Mouse (Mus musculus): Measurements from ENCODE around the gene Tmem131.
"Not testable (repeated sequence)": the region's sequence is repeated elsewhere in the genome, so short reads cannot be mapped to it uniquely, and the experiment has no call there.

Tmem131 gene

DNA sequence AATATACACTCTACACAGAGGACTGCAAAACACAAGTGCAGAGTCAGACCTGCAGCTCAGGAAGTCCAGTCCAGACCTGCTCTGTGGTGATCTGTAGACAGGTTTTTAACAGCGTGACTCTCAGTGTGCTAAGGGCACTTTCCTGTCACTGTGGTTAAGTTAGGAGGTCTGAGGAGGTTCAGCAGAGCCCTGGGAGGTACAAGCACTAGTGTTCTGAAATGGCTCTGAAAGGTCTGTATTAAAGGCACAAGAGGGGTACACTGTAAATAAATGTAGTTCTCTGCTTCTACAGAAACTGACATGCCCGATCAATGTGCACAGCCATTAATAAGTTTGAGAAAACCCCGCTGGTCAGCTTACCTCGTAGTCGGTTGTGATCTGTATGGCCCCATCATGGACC is 119.1 kb downstream of the Tmem131 start:
- DNase-seq: no peak

DNA sequence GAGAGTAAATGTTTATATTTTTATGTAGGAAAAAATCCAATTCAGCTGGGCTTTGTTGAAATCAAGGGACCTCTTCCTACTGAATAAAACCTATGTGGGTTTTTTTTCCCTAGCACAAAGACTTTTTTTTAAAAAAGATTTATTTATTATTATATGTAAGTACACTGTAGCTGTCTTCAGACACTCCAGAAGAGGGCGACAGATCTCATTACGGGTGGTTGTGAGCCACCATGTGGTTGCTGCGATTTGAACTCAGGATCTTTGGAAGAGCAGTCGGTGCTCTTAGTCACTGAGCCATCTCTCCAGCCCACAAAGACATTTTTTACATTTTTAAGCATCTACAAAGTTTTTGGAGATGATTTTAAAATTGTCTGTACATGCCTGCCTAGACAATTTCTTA is 121.5 kb downstream of the Tmem131 start:
- DNase-seq: not testable (repeated sequence)

DNA sequence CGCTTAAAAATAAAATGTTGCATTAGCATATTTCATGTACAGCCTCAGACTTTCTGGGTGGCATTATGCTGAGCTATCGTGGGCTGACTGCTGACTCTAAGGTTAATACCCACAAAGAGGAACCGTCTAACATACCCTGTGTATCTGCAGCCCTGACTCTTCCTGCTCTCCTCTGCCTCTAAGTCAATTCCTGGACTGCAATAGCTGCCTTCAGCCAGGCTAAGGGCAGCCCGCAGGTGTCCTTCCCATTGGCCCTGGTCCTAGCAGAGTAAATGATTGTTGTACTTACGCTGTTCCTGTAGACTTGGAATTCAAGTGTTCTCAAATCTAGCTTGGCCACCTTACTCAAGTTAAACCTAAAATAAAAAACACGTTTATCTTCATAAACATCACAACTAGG is 128.3 kb downstream of the Tmem131 start:
- DNase-seq: peak; percentile 36

DNA sequence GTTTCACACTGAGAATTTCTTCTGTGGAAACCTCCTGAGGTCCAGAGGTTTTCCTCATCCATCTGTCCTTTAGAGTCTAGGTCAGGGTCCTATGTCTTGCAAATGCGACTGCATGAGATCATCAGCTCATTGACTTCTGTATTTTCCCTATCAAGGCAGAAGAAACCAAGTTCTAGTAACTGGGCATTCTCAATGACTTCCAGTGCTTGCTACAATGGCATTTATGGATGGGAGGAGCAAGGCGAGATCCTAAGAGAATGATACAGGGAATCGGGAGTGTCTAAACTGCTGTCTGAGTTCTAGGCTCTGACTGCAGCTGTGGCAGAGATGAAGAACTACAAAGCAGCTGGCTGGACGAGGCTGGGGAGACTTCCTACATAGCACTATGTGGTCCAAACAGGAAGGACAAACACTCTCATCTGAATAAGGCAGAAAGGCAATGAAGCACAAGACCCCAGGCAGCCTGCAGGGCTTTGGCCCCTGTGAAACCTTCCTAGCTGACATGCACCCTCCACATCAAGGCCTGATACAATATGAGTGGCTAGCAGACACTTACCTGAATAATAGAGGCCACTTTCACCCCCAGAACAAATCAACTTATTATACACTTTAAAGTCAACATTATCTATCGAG is 129.1 kb downstream of the Tmem131 start:
- DNase-seq: no peak

DNA sequence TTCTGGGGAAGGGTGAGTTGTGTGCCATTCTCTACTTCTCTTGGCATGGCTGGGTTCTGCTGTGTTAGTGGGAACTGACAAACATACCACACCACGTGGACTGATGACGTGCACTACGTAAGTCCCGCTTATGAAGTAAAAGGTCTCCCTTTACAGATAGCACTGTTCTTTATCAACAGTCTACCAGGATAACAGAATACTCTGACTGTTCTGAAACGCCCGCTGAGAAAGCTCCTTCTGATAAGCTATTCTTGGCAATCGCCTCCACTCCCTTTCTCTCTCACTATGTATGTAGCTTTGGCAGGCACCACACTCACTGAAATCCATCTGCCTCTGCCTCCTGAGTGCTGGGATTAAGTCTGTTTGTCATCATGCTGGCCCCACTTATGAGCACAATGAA is 130.1 kb downstream of the Tmem131 start:
- no peak for DNase-seq

DNA sequence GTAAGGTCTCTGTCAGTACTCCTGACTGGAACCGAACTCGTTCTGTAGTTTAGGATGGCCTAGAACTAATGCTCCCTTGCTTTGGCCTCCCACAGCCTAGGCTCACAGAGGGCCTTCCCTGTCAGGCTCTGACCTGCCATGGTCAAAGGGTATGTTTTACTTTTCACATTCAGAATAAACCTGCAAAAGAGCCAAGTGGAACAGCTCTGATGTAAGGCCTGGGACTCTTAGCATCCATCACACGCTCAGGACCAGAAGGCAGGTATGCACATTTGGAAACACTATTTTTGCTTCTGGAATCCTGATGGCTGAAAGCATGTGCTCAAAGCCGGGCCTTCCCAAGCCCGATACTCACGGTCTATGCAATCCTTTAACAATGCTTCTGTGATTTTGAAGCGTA is 131.7 kb downstream of the Tmem131 start:
- no peak for DNase-seq

DNA sequence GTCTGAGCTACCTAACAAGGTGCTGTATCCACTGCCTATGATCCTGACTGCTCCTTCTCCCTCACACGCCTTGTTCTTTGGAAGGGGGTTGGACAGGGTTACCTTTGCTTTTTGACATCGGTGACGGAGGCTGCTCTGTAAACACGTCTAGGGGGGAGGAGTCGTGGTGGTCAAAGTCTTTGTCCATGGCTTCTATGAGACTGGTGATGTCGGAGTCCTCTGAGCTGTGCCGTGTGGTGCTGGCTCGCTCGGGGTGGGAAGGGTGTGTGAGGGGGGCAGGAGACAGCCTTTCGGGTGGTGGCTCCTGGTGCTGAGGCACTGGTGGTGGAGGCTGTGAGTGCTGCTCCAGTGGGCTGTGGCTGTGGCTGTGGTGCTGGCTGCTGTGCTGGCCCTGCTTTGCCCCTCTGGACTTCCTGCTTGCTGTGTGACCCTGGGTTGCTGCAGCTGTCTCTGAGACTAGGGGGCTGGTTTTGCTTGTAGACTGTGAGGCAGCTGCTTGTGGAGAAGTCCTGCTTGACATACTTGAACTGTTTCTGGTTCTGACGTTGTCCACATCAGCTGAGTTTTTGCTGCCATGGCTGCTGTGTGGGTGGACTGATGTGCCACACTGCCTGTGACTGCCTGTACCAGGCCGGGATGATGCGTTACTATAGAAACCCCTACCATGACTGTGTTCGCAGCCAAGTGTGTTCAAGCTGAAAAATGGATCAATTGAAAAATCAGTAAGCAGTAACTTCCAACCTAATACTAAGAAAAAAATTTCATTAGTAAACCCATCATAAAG is 135.5 kb downstream of the Tmem131 start:
- no peak for DNase-seq

DNA sequence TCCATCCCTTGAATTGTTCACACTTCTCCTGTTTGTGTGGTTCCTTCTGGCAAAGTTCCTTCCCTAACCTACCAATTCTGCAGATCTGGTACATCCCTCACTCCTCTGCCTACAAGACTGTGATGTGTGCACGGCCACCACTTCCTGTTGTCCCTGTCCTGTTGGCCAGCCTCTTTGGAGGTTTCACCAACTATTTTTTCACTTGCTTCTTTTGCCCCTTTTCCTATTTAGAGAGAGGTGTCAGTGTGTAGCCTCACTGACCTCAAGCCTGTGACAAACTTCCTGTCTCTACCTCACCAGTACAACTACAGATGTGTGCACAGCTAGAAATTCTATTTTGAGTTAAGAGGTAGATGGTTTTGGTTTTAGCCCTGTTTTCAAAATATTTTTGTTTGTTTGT is 136.4 kb downstream of the Tmem131 start:
- DNase-seq: no peak

DNA sequence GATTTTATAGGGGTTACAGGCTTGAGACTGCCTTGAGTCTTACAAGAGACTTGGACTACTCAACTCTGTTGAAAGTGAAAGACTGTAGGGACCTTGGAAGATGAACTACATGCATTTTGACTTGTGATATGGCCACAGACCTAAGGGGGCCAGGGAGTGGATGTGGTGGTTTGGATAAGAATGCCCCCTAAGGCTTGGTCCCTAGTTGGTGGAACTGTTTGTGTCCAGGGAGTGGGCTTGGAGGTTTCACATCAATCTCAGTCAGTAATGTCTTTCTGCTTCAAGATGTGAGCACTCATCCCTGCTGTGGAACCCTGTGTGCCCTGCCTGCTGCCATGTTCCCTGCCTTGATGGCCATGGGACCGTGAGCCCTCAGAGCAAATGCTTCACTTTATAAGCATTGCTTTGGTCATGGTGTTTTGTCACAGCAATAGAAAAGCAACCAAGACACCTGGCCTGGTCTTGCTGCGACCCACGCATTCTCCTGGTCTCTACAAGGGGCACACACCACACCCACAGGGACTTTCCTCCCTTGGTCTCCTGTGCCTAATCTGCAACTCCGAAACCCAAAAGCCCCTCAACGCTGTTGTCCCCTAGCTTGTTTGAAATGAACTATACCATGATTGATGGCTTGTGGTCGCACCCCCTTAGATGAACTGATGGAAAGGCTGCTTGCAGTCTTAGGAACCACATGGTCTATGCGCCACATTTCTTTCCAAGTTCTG is 137.1 kb downstream of the Tmem131 start:
- DNase-seq: no peak

DNA sequence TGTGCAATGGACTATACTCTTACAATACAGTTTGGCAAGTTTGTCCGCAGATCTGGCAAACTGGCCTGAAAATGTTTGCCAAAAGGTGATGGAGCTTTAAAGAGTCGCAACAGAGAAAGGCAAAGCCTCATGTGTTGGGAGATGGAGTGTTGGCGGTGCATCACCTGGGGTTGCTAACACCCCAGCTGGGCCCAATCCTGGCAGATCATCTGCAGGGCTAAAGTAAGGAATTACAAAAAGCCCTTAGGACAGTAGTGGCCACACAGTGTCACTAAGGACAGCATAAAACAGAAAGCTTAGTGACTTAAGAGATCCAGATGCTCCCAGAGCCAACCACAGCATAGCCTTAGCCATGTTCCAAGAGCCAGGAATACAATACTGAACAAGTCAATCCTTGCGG is 138.6 kb downstream of the Tmem131 start:
- DNase-seq: no peak

DNA sequence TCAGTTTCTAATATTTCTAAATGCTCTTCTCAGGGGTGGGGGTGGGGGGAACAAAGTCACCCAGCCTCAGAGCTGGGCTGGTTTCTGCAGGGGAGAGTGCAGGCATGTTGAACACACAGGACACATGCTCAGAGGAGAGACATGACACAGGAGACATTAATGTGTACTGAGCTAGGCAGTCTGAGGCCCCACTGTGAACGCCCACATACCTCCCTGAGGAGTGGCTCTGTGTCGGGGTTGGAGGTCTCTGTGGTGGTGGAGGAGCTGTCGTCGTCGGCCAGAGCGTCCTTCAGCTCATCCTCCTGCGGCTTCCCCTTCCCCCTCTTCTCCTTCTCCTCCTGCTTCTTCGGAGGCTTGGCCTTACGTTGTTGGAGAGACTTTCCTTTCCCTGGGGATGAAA is 139.2 kb downstream of the Tmem131 start:
- DNase-seq: no peak

DNA sequence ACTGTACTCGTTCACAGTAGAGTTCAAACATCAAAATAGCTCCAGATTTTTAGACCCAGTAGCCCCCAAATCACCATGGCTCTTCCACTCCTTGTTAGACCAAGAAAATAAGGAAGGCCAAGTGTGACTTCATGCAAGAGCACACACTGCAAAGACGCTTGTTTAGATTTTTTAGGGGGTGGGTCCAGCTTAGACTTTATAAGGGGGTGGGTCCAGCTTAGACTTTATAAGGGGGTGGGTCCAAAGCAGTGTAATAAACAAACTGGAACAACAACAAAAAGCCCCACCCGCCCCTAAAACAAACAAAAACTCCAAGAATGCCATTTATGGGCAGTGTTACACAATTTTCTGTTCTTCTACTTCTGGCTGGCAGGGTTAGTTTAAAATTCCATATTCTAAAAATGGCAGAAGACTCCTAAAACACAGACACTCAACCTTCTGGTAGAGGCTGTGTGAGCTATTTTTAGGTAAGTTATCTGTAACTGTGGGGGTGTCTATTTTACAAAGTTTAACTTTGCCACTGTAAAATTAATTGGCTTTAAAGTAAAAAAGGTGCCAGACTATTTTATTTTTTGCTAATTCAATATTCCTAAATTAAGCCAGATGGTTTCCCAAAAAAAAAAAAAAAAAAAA is 143.0 kb downstream of the Tmem131 start:
- no peak for DNase-seq

DNA sequence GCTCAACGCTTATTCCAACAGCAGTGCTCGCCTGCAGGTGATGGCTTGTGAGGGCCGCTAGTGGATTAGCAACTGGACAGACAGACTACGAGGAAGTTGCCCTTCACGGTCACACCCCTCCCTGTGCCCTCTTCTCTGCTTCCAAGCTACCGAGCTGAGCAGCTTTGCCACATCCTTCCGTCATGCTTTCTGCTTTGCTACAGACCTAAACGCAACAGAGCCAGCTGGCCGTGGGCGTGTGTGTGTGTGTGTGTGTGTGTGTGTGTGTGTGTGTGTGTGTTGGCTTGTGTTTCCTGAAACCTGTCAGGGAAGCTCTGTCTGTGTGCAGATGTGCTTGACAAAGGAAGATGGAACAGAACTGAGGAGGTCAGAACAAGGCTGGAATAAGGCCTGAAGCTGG is 146.0 kb downstream of the Tmem131 start:
- DNase-seq: no peak

DNA sequence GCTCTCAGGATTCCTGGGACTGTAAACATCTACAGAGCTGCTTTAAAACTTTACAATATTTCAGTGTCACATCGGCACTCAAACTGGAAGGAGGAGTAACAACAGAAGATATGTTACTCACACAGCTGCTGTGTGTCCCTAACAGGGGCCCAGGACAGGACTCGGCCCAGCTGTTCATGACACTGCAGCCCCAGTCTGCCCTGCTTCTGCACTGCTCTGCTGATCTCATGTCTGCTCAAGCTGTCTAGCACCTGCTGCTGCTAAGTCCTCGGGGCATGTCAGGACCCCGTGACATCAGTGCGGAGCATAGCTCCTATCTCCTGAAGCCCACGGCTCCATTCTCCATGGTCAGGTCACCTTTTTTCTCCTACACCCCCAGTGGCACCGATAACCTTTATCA is 146.8 kb downstream of the Tmem131 start:
- DNase-seq: no peak

DNA sequence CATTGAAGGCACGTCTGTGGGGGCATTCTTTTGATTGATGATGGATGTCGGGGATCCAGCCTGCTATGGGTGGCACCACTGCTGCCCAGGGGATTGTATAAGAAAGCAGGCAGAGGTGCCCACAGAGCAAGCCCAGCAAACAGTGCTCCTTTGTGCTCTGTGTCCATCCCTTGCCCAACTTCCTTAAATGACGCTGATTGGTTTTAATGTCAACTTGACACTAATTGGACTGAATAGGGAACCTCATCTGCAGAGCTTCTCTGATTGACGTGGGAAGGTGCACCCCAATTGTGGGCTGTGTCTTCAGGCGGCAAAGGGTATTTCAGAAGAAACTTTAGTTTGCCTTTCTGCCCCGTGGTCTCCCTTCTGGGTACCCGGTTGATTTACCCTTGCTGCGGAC is 154.1 kb downstream of the Tmem131 start:
- DNase-seq: no peak

DNA sequence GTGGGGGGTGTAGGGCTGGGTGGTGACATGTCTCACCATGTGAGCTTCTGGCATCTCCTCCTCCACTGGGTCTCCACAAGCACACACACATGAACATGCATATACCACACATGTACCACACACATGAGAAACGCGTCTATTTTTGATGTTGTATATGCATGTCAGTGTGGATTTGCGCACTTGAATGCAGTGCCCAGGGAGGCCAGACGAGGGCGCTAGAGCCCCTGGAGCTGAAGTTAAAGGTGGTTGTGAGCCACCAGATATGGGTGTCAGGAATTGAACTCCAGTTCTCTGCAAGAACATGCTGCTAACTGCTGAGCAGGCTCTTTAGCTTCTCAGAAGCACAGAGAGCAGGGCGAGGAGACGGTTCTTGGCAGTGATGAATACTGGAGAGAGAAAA is 157.1 kb downstream of the Tmem131 start:
- no peak for DNase-seq

DNA sequence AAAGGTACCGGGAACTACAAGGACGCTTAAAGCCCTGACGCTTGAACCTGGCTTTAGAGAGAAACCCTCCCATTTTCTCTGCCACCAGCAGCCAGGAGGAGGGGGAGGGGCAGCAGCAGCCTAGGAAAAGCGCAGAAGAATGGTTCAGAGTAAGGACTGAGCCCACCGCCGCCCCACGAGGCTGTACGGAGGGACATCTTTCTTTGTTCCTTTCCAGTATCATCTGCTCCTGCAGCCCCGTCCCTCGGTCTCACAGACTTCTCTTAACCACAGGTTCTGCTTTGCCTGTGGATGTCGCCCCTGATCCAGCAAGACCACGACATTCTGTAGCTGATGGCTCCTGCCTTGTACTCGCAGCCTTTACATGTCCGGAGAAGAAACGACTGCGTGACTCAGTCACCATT is 158.2 kb downstream of the Tmem131 start:
- DNase-seq: no peak

DNA sequence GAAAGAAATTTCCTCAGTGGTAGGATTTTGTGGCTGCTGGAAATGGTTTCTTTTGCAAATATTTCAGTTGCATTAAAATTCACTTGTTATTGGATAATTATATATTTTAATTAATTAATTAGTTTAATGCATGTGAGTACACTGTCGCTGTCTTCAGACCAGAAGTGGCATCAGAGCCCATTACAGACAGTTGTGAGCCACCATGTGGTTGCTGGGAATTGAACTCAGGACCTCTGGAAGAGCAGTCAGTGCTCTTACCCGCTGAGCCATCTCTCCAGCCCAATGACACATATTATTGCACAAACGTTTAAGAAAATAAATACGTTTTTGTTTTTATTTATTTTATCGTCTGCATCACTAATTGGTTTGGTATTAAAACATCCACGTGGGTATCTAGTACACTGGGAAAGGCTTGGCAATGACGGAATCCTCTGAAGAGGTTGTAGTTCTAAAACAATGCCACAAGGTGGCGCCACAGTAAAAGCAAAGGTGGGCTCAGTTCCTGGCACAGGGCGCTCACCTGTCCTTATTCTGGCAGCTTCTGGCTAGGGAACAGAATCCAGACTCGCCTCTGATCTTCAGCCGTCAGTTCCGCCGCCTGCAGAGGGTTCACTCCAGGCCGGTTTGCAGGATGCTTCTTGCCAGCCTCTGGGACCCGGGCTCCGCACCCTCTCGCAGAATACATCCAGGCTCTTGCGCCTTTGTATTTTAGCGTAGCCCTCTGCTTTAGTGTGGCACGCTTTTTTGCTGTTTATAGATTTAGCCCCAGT is 158.9 kb downstream of the Tmem131 start:
- peak; percentile 63 for DNase-seq

DNA sequence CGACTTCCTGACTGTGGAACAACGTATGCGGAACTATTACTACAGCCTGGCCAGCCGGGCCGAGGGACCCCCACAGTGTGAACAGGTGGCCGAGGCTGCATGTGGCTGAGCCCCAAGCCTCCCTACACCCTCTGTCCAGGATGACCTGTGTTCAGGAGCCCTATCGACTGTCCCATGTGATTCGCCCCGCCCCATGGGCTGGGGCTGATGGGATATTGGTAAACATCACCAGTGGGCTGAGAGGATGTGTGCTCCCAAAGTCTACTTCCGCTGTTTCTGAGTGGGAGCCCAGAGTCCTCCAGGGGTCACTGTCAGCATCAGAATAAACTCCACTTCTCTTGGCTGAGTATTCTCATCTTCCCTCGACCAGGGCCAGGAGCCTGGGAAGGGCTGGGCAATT is 161.0 kb downstream of the Tmem131 start:
- DNase-seq: no peak

DNA sequence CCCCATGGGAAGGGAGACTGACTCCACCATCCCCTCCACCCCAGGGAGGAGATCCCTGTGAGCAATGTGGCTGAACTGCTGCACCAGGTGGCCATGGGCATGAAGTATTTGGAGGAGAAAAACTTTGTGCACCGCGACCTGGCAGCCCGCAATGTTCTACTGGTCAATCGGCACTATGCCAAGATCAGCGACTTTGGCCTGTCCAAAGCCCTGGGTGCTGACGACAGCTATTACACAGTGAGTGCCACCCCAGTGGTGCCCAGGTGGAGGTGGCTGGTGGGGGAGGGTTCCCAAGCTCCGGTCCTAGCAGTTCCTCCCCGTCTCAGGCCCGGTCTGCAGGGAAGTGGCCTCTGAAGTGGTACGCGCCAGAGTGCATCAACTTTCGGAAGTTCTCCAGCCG is 162.7 kb downstream of the Tmem131 start:
- peak; percentile 15 for DNase-seq

DNA sequence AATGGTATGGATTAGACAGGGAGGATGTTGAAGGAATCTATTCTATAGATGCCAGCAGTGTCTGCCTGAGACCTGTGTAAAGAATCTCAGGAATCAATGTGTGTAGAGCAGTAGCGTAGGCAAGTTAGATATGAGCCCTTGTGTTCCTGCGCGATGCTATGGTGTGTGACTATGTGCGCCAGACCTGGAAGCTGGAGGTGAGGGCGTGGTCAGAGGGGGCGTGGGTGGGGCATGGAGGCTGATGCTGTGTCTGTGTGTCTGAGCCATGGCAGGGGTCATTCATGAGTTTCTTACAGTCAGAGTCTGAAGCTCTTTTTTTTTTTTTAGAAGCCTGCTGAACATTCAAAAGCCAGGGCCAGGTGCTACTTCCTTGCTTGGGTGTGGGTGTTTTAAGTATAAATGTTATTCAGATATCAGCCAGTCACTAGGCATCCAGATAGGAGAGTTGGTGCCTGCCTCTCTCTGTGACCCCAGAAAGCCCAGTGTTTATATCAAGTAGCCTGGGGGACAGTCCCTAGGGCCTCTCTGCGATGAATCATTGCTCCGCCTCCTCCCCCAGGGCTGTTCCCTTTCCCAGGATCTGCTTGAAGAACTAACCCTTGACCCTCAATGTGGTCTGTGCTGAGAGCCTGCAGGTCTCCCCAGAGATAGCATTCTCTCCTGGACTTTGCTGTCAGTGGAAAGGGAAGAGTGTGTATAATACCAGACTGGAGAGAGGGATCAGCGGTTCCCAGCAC is 171.1 kb downstream of the Tmem131 start:
- DNase-seq: no peak

DNA sequence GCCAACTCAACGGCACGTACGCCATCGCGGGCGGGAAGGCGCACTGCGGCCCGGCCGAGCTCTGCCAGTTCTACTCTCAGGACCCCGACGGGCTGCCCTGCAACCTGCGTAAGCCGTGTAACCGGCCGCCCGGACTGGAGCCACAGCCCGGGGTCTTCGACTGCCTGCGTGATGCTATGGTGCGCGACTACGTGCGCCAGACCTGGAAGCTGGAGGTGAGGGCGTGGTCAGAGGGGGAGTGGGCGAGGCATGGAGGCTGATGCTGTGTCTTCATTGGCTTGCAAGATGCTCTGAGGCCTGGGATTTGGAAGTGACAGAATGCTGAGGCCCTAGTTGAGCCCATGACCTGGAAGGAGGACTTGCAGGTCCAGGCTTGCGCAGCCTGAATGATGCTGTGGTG is 172.5 kb downstream of the Tmem131 start:
- DNase-seq: no peak

Measured in kidney, adult 11 months (tissue).